ENCODE assay signal across 1 mouse cellular context in genomic region chr11:96895886-96896285, GRCm38 (mm10).
TF ChIP-seq lines count a peak whose summit lies in the region.

No protein-coding gene starts in this region.

TF ChIP-seq in myocyte, 11 proteins besides CTCF, POLR2A, EP300 and RAD21 (continued from another document):
- TF ChIP-seq POLR2AphosphoS2 (IDR thresholded peaks at IDR 0.05; ENCODE audit: insufficient read length, low read depth) (no peak), TCF3 (IDR thresholded peaks at IDR 0.05; ENCODE audit: insufficient read length, low read depth) (no peak), MYOD1 (IDR thresholded peaks at IDR 0.05; ENCODE audit: control insufficient read depth in 1 of 3, insufficient read length in 2 of 3, low read depth in 2 of 3) (no peak), MYOG (IDR thresholded peaks at IDR 0.05; ENCODE audit: control insufficient read depth in 1 of 3, insufficient read depth in 1 of 3, insufficient read length in 2 of 3, low read depth in 2 of 3) (no peak), E2F4 (IDR thresholded peaks at IDR 0.05; ENCODE audit: insufficient read depth) (no peak), SRF (IDR thresholded peaks at IDR 0.05; ENCODE audit: control insufficient read depth, insufficient read length, low read depth) (no peak), REST (IDR thresholded peaks at IDR 0.05; ENCODE audit: insufficient read depth, insufficient read length) (no peak), MAX (IDR thresholded peaks at IDR 0.05; ENCODE audit: low read depth) (no peak), TCF12 (IDR thresholded peaks at IDR 0.05; ENCODE audit: insufficient read depth, poor library complexity, severe bottlenecking) (no peak), CEBPB (IDR thresholded peaks at IDR 0.05; ENCODE audit: insufficient read depth, poor library complexity, severe bottlenecking) (no peak)
